Mouse (Mus musculus): Measurements from ENCODE around the gene Crtap.

The Crtap gene

DNA sequence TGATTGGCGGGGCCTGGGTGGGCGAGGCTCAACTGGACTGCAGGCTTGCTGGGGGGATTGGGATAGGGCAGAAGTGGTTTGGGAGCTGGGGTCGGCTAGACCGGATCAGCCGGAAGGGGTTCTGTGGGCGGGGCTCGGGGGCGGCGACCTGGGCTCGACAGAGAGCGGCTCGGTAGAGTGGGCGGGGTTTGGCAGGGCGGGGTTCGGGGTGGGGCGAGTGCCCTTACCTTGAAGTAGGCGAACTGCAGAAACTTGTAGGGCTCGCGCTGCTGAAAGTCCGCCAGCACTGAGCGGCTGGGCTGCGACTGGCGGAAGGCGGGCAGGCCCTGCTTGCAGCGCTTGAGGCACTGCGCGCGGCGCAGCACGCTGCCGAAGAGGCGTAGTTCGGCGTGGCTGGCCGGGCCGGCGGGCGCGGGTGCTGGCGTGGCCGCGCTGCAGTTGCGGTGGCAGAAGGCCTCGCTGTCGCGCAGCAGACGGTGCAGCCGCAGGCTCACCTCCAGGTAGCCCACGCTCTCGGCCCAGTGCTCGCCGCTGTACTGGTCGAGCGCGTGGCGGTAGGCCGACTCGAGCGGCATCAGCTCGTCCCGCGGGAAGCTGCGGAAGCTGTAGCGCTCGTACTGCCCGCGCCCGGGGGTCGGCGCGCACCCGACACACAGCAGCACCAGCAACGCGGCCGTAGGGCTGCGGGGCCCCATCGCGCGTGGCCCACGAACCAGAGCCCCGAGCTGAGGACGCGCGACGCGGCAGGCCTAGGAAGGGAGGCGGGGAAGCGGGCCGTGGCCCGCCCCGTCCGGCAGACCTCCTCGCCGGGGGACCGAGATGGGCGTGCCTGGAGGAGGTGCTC lies at the start of gene Crtap:
Gene Crtap, minus strand, starts transcription at position 771 of the 844 bp plus-strand sequence.
- peak; percentile 64 for DNase-seq (ENCODE audit: low spot score)

DNA sequence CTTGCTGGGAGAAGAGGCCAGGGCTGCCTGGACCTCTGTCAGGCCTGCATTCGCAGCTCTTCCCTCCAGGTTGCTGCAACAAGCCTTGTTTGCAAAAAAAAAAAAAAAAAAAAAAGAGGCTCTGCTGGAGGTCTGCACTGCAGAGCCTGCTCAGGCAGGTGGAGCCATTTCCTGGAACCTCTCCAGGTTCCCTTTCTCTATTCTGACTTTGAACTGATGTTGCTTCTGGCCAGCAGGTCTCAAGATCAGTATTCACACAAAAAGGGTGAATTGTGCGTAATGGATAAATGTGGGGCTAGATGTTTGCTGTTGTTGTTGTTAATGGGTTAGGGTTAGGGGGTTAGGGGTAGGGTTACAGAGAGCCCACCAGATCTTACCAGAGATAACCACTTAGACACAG lies 45.2 kb upstream of the Crtap start:
- no peak for DNase-seq (ENCODE audit: low spot score)

DNA sequence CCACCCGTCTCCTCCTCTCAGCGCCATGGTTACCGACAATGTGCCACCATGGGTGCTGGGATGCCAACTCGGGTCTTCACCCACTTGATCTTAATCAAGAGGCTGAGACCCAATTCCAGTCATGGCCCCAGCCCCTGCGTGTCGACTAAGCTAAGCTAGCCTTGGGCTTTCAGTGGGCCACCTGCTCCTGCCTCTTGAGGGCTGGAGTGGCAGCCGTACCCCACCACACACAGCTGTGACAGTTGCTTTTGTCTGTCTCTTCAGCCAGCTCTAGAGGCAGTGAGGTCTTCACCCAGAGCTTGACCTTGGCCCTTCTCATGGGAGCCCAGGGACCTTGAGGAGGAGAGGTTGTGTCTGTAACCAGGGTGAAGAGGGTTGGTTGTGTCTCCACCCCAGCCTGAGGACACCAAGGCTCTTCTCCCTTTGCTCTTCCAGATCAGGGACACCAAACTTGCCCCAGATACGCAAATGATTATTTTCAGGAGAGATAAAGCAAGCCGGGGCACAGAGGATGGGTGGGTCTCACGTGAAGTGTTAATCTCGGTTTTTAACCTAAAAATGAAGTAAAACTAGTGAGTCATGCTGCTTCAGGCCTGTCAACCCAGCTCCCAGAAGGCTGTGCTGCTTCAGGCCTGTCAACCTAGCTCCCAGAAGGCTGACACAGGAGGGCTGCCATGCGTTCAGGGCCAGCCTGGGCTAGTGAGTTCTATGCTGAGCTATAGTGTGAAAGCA lies 37.8 kb upstream of the Crtap start:
- no peak for DNase-seq (ENCODE audit: low spot score)

DNA sequence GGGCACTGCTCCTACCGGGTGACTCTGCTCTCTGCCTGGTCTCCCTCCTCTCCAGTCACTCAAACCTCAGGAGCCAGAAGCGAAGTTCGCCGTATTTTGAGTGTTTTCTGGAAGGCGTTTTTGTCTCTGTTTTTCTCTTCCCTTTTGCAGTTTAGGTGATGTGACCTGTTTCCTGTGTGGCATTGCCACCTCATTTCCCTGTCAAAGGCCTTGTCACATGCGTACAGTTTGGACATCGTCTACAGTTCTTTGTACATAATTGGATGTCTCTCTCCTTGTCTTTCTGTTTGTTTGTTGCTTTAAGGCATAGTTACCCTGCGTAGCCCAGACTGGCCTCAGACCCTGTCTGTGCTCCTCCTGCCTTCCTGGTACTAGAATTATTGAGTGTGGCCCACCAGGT lies 37.0 kb upstream of the Crtap start:
- no peak for DNase-seq (ENCODE audit: low spot score)

DNA sequence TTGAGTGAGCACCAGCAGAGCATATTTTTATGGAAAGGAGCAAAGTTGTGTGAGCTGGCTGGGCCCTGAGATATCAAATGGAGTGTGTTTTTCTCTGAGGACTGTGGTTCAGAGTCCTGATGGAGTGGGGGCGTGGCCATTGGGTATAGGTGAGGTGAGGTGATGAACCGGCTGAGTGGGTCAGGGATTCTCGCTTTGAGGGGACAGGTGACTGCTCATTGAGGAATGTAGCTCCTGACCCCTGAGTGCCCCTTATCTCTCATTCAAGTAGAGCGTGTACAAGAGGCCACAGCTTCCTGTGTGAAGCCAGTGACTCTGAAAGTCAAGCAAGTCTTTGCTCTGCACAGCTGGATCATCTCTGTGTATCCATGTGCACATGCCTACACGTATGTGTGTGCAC lies 35.7 kb upstream of the Crtap start:
- no peak for DNase-seq (ENCODE audit: low spot score)

DNA sequence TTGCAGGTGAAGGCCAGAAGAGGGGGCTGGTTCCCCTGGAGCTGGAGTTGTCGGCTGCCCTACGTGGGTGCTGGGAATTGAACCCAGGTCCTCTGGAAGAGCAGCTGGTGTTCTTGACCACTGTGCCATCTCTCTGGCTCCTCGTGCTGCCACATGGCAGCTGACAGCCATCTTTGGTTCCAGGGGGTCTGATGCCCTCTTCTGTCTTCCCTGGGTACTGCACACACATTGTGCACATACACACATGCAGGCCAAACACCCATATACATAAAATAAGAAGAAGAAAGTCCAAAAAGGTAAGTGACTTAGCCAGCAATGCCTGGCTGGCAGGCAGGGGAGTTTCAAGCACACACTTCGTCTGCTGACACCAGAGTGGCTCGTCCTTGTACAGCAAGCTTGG lies 35.1 kb upstream of the Crtap start:
- no peak for DNase-seq (ENCODE audit: low spot score)

DNA sequence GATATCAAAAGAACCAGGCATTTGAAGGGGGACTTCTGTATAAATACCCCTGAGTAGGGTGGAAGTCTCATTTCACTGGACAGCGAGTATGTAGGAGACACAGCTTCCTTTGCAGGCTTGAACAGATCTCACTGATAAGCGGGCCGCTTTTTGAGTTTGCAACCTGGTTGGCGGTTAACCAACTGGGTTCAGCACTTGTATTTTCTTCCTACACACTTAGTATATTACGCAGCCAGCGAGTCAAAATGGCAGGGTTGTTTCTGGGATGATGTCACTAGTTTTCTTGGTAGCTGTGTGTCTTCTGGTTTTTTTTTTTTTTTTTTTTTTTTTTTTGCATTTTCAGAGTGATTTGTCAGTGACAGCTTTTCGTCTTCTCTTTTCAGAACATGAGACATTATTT lies 31.3 kb upstream of the Crtap start:
- no peak for DNase-seq (ENCODE audit: low spot score)

DNA sequence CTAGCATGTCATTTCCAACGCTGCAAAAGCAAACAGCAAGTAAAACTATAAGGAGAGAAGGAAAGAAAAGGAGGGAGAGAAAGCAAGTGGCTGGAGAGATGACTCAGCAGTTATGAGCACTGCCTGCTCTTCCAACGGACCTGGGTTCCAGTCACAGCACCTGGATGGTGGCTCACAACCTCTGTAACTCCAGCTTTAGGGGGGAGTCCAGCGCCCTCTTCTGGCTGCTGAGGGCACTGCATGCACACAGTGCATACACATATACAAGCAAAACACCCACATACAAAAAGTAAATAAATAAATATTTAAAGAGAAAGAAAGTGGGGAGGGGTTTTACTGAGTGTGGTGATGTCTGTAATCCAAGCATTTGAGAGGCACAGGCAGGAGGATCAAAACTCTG lies 30.6 kb upstream of the Crtap start:
- no peak for DNase-seq (ENCODE audit: low spot score)

DNA sequence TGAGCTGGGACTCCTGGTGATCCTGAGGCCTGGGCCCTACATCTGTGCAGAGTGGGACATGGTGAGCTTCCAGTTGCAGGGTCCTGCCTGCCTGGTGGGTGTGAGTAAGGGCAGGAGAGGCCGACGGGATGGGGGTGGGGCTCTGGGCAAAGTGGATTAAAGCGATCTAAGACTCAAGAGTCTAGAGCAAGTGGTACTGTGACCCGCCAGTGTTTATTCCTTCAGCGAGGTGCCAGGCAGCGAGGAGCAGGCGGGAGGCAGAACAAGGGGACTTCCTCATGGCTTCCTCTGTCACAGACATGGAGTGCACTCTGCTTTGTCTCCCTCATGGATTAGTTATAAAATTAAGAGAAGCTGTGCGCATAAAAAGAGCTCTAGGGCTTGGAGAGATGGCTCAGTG lies 30.0 kb upstream of the Crtap start:
- DNase-seq (ENCODE audit: low spot score): no peak

DNA sequence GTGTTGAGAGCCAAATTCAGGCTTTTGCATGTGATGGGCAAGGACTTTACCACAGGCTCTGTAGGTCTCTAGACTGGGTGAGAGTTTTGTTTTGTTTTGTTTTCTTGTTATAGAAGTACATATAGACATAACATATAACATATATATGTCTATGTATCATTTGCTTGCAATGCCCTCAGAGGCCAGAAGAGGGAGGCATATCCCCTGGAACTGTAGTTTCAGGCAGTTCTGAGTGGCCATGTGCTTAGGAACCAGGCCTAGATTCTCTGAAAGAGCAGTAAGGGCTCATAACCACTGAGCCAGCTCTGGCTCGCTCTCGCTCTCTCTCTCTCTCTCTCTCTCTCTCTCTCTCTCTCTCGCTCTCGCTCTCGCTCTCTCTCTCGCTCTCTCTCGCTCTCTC lies 27.7 kb upstream of the Crtap start:
- DNase-seq (ENCODE audit: low spot score): peak; percentile 72

DNA sequence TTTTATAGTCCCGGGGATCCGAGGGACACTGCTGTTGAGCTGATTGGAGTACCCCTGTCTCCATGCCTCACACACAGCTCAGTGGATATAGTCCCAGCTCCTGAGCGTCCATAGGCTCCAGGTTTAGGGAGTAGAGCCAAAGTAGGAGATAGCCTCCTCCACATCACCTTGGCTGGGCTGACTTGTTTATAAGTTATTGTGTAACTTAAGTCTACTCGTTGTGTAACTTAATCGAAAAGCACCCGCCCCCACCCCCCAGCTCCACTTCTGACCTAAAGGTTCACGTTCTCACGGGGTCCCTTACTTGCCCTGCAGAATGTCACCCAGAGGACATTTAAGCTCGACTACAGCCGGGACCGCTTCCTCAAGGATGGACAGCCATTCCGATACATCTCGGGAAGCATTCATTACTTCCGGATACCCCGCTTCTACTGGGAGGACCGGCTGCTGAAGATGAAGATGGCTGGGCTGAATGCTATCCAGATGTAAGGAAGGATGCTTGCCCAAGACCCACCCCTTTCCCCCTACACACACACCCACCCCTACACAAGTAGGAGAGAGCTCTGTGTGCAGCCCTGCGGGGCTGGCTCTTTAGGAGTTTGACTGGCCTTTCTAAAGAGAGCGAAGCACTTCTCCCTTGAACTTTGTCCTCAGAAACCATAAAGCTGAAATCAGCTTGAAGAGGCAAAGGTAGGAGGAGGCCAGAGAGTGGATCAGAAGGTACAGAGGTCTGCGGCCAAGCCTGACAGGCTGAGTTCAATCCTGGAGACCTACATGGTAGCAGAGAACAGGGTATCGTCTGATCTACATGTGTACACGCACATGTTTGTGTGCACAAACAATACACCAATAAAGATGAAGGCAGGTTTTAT lies 26.4 kb upstream of the Crtap start:
- DNase-seq (ENCODE audit: low spot score): no peak

DNA sequence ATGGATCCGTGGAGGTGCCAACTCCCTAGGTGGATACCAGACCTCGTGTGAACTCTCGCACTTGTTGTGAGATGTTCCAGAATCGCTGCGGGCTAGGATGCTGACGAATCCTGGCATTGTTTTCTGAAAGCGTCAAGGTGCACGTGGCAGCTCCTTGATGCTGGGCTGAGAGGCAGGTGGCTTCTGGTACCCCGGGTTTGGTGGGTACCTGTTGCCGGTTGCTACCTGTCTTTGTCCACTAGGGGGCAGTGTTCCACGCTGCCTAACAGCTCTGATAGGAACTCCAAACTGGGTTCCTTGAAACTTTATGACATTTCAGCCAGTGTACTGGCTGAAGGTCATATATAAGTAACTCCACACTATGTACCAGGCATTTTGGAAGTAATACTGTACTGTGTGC lies 25.2 kb upstream of the Crtap start:
- peak; percentile 75 for DNase-seq (ENCODE audit: low spot score)

DNA sequence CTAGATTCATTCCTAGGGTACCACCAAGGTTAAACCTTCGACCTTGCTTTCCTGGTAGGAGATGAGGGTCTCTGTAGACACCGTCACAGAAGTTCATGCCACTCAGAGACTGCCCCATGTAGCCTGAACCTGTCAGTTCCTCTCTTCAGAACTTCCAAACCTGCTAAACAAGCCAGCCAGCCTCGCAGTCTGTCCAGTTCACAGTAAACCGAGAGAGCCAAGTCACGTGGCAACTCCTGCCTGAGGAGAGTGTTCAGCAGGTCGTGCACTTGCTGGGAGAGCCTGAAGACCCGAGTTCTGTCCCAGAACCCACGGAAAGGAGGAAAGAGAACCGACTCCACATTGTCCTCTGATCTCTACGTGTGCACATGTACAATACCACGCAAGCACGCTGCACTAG lies 23.4 kb upstream of the Crtap start:
- DNase-seq (ENCODE audit: low spot score): no peak

DNA sequence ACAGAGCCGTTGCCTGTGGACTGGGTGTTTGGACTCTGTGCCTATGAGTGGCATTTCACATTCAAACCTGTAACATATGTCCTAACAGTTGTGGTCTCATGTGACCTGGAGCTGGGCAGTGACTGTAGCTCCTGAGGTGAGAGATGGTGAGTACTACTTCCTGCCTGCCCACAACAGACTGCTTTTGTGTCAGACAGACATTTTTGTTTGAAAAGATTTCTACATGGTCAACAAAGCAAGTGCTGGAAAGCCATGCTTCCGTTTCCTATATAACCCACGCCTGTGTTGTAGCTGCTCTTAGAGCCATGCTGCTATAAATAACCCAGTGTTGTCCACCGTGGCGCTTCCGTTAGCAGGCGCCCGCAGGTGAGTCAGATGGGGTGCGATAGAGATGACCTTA lies 21.9 kb upstream of the Crtap start:
- DNase-seq (ENCODE audit: low spot score): no peak

DNA sequence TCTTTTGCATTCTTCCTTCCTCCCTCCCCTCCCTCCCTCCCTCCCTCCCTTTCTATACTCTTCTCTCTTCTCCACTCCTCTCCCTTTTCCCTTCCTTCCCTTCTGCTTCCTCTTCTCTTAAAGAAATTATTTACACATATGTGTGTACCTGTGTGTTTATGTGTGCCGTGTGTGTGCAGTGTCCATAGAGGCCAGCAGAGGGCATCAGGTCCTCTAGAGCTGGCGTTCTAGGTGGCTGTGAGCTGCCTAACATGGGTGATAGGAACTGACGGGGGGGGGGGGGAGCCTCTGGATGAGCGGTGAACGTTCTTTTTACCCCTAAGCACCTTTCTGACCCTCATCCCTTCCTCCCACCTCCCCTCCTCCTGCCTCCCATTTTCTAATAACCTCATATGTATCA lies 20.8 kb upstream of the Crtap start:
- DNase-seq (ENCODE audit: low spot score): no peak

DNA sequence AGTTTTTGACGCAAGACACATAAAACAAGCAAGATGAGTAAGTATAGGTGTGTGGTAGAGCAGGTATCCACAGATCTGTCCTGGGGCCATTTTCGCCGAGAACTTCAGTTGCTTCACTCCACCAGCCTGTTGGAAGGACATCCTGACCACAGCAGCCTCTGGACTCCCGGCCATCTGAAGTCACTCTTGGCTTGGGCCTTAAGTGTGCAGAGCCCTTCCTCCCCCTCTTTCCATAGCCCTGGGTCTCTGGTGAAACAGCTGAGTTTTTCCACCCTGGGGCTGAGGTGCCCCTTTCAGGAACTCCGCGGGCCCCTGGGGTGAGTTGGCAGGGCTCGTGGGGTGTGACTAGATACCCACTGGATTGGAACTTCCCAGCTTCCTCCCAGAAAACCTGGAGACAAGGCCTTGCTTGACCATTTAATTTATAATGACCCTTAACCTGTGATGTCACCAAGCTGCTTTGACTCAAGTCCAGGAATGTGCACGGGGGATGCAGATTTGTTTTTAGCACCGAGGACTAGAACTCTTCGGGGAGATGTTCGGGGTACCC lies 19.9 kb upstream of the Crtap start:
- no peak for DNase-seq (ENCODE audit: low spot score)

DNA sequence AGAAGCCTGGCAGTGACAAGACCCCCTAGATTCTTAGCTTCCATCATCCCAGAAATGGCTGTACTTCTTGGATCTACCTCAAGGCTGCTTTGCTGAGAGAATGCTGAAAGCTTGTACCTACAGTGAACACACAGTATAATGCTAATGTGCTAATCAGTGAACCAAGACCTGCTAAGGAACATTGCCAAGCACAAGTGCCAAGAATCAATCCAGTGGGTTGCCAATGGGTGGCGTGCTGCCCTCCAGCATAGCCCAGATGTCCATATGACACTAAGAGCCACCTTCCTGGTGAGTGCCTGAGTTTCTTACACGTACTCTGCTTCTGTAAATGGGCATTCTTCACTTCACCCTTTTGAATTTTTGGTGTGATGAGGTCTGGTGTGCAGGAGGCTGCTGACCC lies 17.2 kb upstream of the Crtap start:
- DNase-seq (ENCODE audit: low spot score): no peak

DNA sequence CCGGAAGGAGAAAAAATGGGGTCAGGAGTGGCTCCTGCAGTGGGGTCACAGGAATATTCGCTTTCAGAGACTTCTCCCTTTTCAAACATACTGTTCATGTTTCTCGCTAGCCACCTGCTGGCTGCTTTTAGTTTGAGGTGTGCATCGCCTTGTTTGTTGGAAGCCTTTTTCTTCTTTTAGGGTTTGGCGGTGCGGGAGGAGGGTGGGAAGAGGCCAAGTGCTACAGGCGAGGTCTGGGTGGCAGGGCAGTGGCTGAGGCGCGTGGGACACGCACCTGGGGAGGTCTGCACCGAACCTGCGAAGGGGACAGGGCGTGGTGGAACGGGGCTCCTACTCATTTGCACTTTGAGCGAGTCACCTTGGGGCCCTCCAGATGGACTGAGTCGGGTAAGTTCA lies 11.2 kb upstream of the Crtap start:
- DNase-seq (ENCODE audit: low spot score): peak; percentile 61

DNA sequence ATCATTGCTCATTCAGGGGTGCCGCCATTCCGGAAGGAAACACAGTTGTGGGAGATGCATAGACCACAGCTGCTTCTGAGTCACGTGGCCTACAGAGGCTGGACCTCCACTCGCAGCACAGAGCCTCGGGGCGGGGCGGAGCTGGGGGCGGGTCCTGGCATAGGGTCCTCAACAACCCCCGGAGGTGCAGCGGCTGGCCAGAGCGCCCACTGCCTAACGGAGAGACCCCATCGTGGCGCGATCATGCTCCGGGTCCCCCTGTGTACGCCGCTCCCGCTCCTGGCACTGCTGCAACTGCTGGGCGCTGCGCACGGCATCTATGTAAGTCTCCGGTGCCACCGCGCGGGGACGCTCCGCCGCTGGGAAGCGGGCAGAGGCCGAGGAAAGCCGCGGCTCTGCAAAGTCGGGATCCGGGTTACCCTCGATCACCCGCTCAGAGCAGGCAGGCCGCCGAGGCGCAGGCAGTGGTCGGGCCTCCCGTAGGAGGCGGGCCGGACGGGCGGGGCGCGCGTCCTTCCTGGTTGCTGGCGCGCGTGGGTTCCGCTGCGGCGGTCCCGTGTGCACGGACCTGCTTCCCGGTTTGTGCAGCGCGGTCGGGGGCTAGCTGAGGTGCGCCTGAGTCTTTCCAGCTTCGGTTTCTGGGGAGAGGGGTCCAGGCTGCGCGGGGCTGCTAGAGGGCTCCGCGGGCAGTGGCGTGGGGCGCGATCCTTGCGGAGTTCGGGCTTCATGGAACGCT lies 10.6 kb upstream of the Crtap start, which contains the start of the genes Glb1 and Tmppe:
Gene Glb1, plus strand, starts transcription at position 128 of the 736 bp plus-strand sequence.
Gene Tmppe, plus strand, starts transcription at position 157 of the 736 bp plus-strand sequence.
- DNase-seq (ENCODE audit: low spot score): peak; percentile 89

DNA sequence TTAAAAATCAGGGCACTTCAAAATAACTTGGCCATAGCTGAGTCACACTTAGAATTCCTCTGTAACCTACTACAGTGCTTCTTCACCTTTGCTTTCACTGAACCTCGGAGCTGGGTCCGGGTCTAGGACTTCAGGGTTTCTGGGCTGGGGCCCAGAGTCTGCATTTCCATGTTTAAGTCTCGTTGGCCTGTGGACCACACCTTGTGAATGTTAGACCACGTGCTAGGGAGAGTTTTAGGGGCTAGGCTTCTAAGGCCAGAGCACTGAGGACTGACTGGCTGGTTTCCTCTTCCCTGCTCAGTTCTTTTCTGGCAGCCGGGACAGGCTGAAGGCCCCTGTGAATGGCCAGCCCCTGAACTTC lies 10.1 kb upstream of the Crtap start:
- no peak for DNase-seq (ENCODE audit: low spot score)

DNA sequence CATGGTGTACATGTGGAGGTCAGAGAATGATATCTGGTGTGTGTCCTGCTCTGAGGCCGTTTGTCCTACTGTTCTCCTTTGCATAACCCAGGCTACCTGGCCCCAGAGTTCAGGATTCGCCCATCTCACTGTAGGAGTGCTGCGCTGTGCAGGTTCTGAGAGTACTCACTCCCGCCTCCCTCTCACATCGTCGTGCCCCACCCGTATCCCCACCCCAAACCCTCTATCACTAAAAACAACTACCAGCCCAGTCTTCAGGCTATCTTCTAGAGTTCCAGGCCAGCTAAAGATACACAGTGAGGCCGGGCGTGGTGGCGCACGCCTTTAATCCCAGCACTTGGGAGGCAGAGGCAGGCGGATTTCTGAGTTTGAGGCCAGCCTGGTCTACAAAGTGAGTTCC lies 9.2 kb upstream of the Crtap start:
- DNase-seq (ENCODE audit: low spot score): no peak

DNA sequence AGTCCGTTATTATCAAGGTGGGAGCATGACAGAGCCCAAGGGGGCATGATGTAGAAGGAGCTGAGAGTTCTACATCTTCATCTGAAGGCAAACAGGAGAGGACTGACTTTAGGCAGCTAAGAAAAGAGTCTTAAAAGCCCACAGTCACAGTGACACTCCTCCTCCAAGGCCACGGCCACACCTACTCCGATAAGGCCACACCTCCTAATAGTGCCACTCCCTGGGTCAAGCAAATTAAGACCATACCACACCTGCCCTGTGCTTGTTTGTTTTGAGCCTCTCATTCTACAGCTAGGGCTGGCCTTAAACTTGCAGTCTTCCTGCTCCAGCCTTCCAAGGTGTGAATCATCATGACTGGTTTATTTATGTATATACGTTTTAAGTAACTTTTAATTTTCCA lies 4.8 kb upstream of the Crtap start:
- DNase-seq (ENCODE audit: low spot score): no peak

Data from retina, embryonic 14.5 days (tissue).